Mouse (Mus musculus) embryonic fibroblast, embryonic 13.5 days (primary cell): ENCODE data around the gene Rpp40.

ENCODE experiments used
- CTCF ChIP-seq: IDR thresholded peaks from 2 replicates; pipeline ENCODE4 v1.5.1; 2011; ENCODE audit warnings: mild to moderate bottlenecking, control low read depth, low read length, moderate library complexity, borderline replicate concordance; ENCODE audit not compliant: insufficient read depth
- POLR2A ChIP-seq: IDR thresholded peaks from 2 replicates; pipeline ENCODE4 v1.6.1; 2011; ENCODE audit warnings: low read depth, mild to moderate bottlenecking, control low read depth, low read length, moderate library complexity

DNA sequence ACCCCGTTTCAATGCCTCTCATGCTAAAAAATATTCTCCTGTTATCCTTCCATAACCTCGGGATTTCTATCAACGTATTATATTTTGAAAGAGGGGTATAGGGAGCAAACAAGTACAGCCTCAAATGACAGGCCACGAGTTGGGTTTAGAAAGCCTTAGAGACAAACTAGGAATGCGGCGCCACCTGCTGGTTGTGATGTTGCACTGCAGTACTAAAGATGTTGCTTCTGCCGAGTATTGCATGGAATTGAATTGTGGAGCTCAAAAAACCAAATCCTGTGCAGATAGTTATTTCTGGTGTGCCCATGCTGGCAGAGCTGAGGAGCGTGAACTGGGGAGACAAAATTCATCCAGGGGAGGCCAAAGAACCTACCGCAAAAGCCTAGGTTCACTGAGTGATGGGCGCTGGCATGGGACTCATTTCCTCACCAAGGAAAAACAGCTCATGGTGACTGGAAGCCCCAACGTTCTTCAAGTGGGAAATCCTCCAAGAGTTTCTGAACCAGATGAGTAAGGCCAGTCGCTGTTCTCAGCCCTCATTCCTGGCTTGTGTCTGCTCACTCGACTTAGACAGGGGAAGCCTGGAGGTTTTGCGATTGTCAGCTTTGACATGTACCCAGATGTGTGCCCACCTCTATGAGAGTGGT lies 41.3 kb upstream of the Rpp40 start:
- TF ChIP-seq CTCF (peak; percentile 70; the same call in 1 of the 2 replicates), POLR2A (no peak)
